9 mouse cellular contexts compared by ENCODE assay signal in genomic region chr12:3982257-3982656, GRCm38 (mm10). TPM values are rescaled to one million over a fixed set of nuclear protein-coding genes. Genes with fewer than 3 reads are reported as not detected.
A peak's percentile ranks its signal among the peaks of the same experiment; 100 is the strongest.
DNase-seq lines count a peak whose midpoint lies in the region; ATAC-seq lines count a peak whose summit lies in the region.
"Had no signal": no experiment of that assay in that cellular context is flagged by ENCODE, and none has a peak within 500 bp of the region (broad histone marks: within the 10 kb centered on the region; RNA-seq: fewer than 3 reads in every experiment).

No protein-coding gene starts in this region.

- peak overlapping the region; percentile 43 for H3K4me3 ChIP-seq in hindbrain, embryonic 16.5 days (ENCODE audit: low read length)
- peak overlapping the region; percentile 61 for H3K4me3 ChIP-seq in midbrain, embryonic 10.5 days

- no peak for ATAC-seq in hindbrain, embryonic 16.5 days

- intact Hi-C loops in left cerebral cortex, postnatal 25 days (cut with DNase I), result loop anchor here (5.0 kb wide), 1 partner anchor 55 kb away; no protein-coding TSS in a partner anchor

- peak overlapping the region; percentile 73 for H3K4me2 ChIP-seq in hindbrain, embryonic 16.5 days (ENCODE audit: low read length)

- H3K9me3 ChIP-seq in hindbrain, embryonic 16.5 days (ENCODE audit: control insufficient read depth, low read length), result no peaks in the 10 kb centered on the region
- H3K9me3 ChIP-seq in midbrain, embryonic 10.5 days (replicated peaks), result no peaks in the 10 kb centered on the region

- peak overlapping the region; percentile 65 for H3K9ac ChIP-seq in hindbrain, embryonic 16.5 days (ENCODE audit: low read depth, low read length)

- peaks cover 17% of the 10 kb centered on the region for H3K36me3 ChIP-seq in hindbrain, embryonic 16.5 days (ENCODE audit: control insufficient read depth, insufficient read depth, low read length)
- peaks cover 15% of the 10 kb centered on the region; the same call in 1 of the 2 replicates for H3K36me3 ChIP-seq in midbrain, embryonic 10.5 days

- peaks cover 13% of the 10 kb centered on the region for H3K4me1 ChIP-seq in hindbrain, embryonic 16.5 days (ENCODE audit: control insufficient read depth, insufficient read depth, low read depth, low read length)
- peaks cover 21% of the 10 kb centered on the region for H3K4me1 ChIP-seq in midbrain, embryonic 10.5 days

- no peaks in the 10 kb centered on the region for H3K27me3 ChIP-seq in hindbrain, embryonic 16.5 days (replicated peaks; ENCODE audit: control insufficient read depth, insufficient read depth, low read length)
- H3K27me3 ChIP-seq in midbrain, embryonic 10.5 days (ENCODE audit: low read depth, poor library complexity, severe bottlenecking), result peaks cover 21% of the 10 kb centered on the region

- WGBS in hindbrain, embryonic 16.5 days, result 25% methylated on average over 6 of the region's 6 CpGs
- 20% methylated on average over 6 of the region's 6 CpGs for WGBS in midbrain, embryonic 10.5 days

- H3K27ac ChIP-seq in hindbrain, embryonic 16.5 days (ENCODE audit: low read depth, low read length), result peak overlapping the region; percentile 71
- H3K27ac ChIP-seq in midbrain, embryonic 10.5 days (replicated peaks), result no peak overlapping the region
- H3K27ac ChIP-seq: macrophage had no signal

- DNase-seq in retina, postnatal 1 day, result peak; percentile 39
- DNase-seq in retina, embryonic 14.5 days (ENCODE audit: low spot score), result no peak
- peak; percentile 85 for DNase-seq in cerebellum, adult 9-11 months
- peak; percentile 68 to 78 for DNase-seq in left cerebral cortex, postnatal 25 days (ENCODE audit: low spot score in 2 of 2)
- no peak for DNase-seq in midbrain, embryonic 10.5 days (ENCODE audit: low spot score)
- DNase-seq in testis, postnatal 10 days (ENCODE audit: low spot score), result no peak
- DNase-seq in testis, postnatal 14 days (ENCODE audit: low spot score), result no peak

RNA-seq across cellular contexts. Expression of gene Pomc, which starts 27.5 kb away (rescaled TPM):
- 3.4 and 3.9 TPM in 2 replicates for polyA plus RNA-seq in hindbrain, embryonic 16.5 days (2015; fragmentation: Nextera tagmentation; extraction: Ambion mirVana)
- total RNA-seq in left cerebral cortex, postnatal 25 days (2021), result 1 to 10 TPM; 2.5 to 2.9 TPM
- 7.8 and 8.2 TPM in 2 replicates for polyA plus RNA-seq in midbrain, embryonic 10.5 days (2016; fragmentation: Nextera tagmentation; extraction: Ambion mirVana)

RNA-seq across cellular contexts. Expression of gene Efr3b, which starts 56.5 kb away (rescaled TPM):
- 34.2 and 39.0 TPM in 2 replicates for polyA plus RNA-seq in hindbrain, embryonic 16.5 days (2015; fragmentation: Nextera tagmentation; extraction: Ambion mirVana)
- 100 to 1,000 TPM in 1 of 2 experiments, 10 to 100 TPM in 1; 97.7 to 102 TPM for total RNA-seq in left cerebral cortex, postnatal 25 days (2021)
- polyA plus RNA-seq in midbrain, embryonic 10.5 days (2016; fragmentation: Nextera tagmentation; extraction: Ambion mirVana), result 8.4 and 13.4 TPM in 2 replicates

Comparison
In these comparisons a context has a peak if more than half of its experiments do, and no peak if none do; other contexts are left out.
1. DNase-seq: peak in retina, postnatal 1 day (single experiment), cerebellum, adult 9-11 months (single experiment) and left cerebral cortex, postnatal 25 days (2 of 2); none in retina, embryonic 14.5 days (single experiment), midbrain, embryonic 10.5 days (single experiment), testis, postnatal 10 days (single experiment) and testis, postnatal 14 days (single experiment).